Mouse (Mus musculus) kidney, postnatal 0 days (tissue): Measurements from ENCODE around the gene Zbtb32. TPM values are rescaled to one million over a fixed set of nuclear protein-coding genes. Genes with fewer than 3 reads are reported as not detected.

Source experiments
- ATAC-seq: fragments of 200-750 bp; cut with Nextera tagmentation; replicated peaks from 2 replicates; pipeline ENCODE4 v1.8.0; 2017; ENCODE audit warnings: low read depth, moderate number of reproducible peaks, moderate TSS enrichment, moderate library complexity; ENCODE audit not compliant: low FRiP score
- DNase-seq: peaks from one replicate; pipeline ENCODE4 v3.0.0-alpha.2; 2016; ENCODE audit warnings: low spot score
- H3K27ac ChIP-seq: fragments of 300-500 bp; sonication (generic); 2 replicates; pipeline ENCODE4 v1.5.1; 2014; ENCODE audit warnings: mild to moderate bottlenecking
- H3K27me3 ChIP-seq: fragments of 300-500 bp; sonication (generic); 2 replicates; pipeline ENCODE4 v1.6.1; 2014; ENCODE audit warnings: low read length, mixed read lengths; ENCODE audit not compliant: insufficient read depth
- H3K36me3 ChIP-seq: fragments of 300-500 bp; sonication (generic); 2 replicates; pipeline ENCODE4 v1.6.1; 2014; ENCODE audit warnings: low read length, mixed read lengths; ENCODE audit not compliant: insufficient read depth
- H3K4me1 ChIP-seq: fragments of 300-500 bp; sonication (generic); replicated peaks from 2 replicates; pipeline ENCODE4 v1.6.1; 2014; ENCODE audit warnings: antibody characterized with exemption, low read length, mixed read lengths; ENCODE audit not compliant: insufficient read depth
- H3K4me2 ChIP-seq: fragments of 300-500 bp; sonication (generic); 2 replicates; pipeline ENCODE4 v1.6.1; 2014; ENCODE audit warnings: mild to moderate bottlenecking, low read length, moderate library complexity, mixed read lengths
- H3K4me3 ChIP-seq: fragments of 300-500 bp; sonication (generic); replicated peaks from 2 replicates; pipeline ENCODE4 v1.5.1; 2014; ENCODE audit warnings: low read depth, low read length
- H3K9ac ChIP-seq: fragments of 300-500 bp; sonication (generic); 2 replicates; pipeline ENCODE4 v1.6.1; 2014; ENCODE audit warnings: low read depth, low read length
- H3K9me3 ChIP-seq: fragments of 300-500 bp; sonication (generic); replicated peaks from 2 replicates; pipeline ENCODE4 v1.6.1; 2016; ENCODE audit warnings: low read length, inconsistent platforms, mixed read lengths
- CTCF ChIP-seq: IDR thresholded peaks from 2 replicates; pipeline ENCODE4 v1.5.1; 2016; ENCODE audit warnings: antibody characterized with exemption, low read depth, mild to moderate bottlenecking, moderate library complexity
- WGBS: fragments of 180-500 bp; shearing (Covaris S2); extraction: QIAGEN DNeasy Blood & Tissue Kit; methylation state at CpG from one replicate; pipeline ENCODE4 v1.1.7; 2014; 5-methylcytosine and 5-hydroxymethylcytosine counted together
- polyA plus RNA-seq: library from polyadenylated mRNA; unstranded; fragments of >200 nt; fragmentation: Nextera tagmentation; extraction: Ambion mirVana; gene quantifications from 2 replicates; pipeline ENCODE4 v1.2.1, GENCODE M21; 2015

Zbtb32 gene
- polyA plus RNA-seq, 1 experiment from 2014 or later: 1.6 TPM

DNA sequence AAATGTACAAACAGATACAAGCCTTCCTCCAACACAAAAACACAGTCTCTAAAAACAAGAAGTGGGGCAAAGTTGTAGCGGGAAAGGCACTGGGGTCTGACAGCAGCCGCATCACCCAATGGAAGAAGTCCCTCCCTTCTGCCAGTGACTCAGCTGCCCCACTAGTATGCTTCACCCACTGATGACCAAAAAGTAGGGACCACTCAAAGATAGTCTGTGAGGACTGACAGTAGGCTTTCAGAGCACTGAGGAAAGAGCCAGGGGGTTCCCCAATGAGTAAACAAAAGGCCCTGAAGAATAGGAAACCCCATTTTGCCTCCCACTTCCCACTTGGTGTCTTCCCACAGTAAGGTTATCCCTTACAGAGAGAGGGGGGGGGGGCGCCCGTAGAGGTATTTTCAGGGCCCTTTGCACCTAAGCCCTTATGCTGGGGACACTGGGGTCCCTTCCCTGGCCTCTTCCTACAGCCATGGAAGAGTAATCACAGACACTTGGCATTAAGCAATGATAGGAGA lies 4.1 kb downstream of the Zbtb32 start:
- WGBS: 80% methylated on average over 3 of the region's 4 CpGs
- no peak for TF ChIP-seq CTCF

DNA sequence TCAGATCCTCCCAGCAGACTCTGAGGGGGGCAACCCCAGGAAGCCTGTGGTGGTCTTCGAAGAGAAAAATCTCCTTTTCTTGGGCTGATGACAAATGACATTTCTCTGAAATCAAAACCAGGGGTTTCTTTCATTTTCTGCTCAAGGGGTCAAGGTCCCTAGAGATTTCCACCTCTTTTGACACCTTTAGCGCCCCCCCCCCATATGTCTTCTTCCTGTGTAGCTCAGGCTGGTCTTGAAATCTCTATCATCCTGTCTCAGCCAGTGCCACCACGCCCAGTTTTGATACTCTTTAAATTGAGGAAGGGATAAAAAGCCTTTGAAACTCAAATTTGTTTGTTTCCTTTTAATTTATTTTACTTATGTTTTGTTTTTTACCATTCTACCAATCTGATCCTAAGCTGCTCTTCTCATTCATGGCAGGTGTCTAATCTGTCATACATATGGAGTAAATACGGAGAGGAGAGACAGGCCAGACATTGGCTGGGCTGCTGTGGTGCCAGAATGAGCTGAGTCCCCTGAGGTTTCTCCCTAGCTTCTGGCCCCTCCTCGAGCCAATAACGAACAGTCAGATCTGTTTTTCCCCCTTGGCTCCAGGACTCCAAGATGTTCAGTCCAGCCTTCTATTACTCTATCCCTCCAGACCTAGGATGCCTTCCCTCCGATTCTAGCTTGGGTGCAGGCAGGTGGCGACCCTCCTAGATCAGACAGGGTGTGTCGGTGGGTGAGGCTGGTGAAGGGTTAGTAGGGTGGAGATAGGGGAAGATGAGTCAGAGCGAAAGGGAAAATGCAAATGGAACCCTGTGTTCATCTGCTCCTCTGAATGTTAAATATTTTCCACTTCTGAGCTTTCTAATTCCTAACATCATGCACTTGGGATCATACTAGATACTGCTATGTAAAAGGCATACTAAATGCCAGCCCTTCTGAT lies 4.9 kb downstream of the Zbtb32 start:
- H3K27ac ChIP-seq: no peak overlapping the region
- H3K36me3 ChIP-seq: no peaks in the 10 kb centered on the region
- no peak overlapping the region for H3K4me2 ChIP-seq
- ATAC-seq: no peak
- H3K4me1 ChIP-seq: peaks cover 6% of the 10 kb centered on the region
- no peaks in the 10 kb centered on the region for H3K9me3 ChIP-seq
- no peak for DNase-seq
- no peak overlapping the region for H3K9ac ChIP-seq
- H3K27me3 ChIP-seq: no peaks in the 10 kb centered on the region
- TF ChIP-seq CTCF: no peak
- H3K4me3 ChIP-seq: no peak overlapping the region
- 74% methylated on average over 10 of the region's 10 CpGs for WGBS

More for the DNA sequence above, 4.1 kb downstream of the Zbtb32 start:
- Histone ChIP-seq H3K9ac (no peak overlapping the region), H3K4me2 (no peak overlapping the region), H3K4me1 (peaks cover 6% of the 10 kb centered on the region), H3K27me3 (no peaks in the 10 kb centered on the region), H3K36me3 (no peaks in the 10 kb centered on the region), H3K27ac (no peak overlapping the region), H3K9me3 (no peaks in the 10 kb centered on the region), H3K4me3 (no peak overlapping the region)
- DNase-seq: no peak
- no peak for ATAC-seq

DNA sequence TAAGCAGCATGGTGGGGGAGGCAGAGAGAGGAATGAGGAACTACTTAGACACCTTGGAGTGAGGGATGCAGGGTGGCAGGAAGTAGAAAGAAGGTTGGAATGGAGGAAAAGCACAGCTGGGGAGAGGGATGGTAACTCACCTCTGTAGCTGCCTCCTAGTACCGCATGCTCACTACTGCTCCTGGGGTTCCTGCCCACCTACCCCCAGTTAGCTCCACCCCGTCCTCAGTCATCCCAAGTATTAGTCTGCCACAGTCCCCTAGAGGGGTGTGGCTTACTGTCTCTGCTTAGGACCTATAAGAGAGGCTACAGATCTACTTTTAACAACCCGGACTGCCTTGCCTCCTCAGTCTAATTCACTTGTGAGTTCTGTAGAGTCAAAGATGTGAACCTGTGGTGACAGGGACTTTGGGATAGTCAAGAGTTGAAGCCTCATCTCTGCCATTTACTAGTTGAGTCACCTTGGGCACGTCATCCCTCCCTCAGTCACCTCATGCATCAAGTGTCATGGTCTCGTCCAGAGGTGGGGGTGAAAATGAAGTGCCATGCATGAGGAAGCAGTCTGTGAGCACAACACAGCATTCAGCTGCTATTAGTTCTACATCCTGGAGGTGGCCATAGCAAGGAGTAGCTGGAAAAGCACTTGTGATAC lies 5.8 kb downstream of the Zbtb32 start:
- WGBS: 35% methylated on average over 5 of the region's 5 CpGs
- TF ChIP-seq CTCF: peak; percentile 23; the same call in 1 of the 2 replicates

DNA sequence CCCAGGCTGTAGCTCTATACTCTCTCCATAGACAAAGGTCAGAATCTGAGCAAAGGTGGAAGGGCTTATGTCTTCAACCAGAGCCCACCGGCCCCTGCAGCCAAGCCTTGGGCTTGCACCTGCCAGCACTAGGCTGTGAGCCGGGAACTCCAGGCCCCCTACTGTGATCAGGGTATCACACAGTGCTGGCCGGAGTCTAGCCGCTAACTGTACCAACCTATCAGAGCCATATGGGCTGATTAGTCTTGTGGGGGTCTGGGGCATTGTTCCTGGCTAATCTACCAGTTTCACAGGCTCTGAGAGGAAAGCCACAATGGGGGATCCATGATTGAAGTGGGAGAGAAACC lies 7.1 kb downstream of the Zbtb32 start:
- H3K27ac ChIP-seq: no peak overlapping the region
- no peak overlapping the region for H3K4me2 ChIP-seq
- no peak for TF ChIP-seq CTCF
- no peaks in the 10 kb centered on the region for H3K27me3 ChIP-seq
- H3K9ac ChIP-seq: no peak overlapping the region
- DNase-seq (no peak), ATAC-seq (no peak)
- WGBS: 76% methylated on average over 4 of the region's 4 CpGs
- H3K4me3 ChIP-seq: no peak overlapping the region
- no peaks in the 10 kb centered on the region for H3K9me3 ChIP-seq
- H3K4me1 ChIP-seq: peaks cover 12% of the 10 kb centered on the region
- peaks cover 3% of the 10 kb centered on the region; the same call in 1 of the 2 replicates for H3K36me3 ChIP-seq

More for the DNA sequence above, 5.8 kb downstream of the Zbtb32 start:
- H3K9ac ChIP-seq: no peak overlapping the region
- no peaks in the 10 kb centered on the region for H3K36me3 ChIP-seq
- H3K27me3 ChIP-seq: no peaks in the 10 kb centered on the region
- H3K9me3 ChIP-seq: no peaks in the 10 kb centered on the region
- no peak overlapping the region for H3K4me3 ChIP-seq
- H3K4me1 ChIP-seq: peaks cover 6% of the 10 kb centered on the region
- H3K4me2 ChIP-seq: no peak overlapping the region
- no peak overlapping the region for H3K27ac ChIP-seq
- no peak for ATAC-seq
- no peak for DNase-seq

DNA sequence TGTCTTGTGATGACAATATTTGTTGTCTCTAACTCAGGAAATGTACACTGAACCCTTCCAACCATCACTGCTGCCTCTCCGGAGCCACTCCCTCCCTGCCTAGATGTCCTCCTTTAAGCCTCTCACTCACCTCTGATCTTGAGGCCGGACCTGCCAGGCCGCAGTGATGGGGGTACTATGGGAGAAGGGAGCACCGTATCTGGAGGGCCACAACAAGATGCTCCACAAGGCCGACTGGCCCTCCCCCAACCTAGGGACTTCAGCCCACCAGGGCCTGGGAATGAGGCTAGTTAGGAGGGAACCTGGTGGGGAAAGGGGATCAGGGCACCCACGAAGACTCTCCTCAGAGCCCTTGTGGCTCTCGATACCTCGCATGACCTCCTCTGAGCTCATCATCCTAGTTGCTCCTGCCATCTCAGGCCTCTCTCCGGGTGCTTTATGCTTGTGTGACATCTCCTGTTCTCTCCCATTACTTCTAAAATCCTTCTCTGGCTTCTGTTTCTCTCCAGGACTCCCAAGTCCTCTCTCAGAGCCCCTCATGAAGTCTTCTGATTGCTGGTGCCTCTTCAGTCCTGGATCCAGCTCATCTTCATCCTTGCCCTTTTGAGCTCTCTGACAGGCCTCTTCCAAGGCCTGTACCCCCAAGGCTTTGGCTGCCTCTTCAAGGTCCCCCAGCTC lies 7.6 kb downstream of the Zbtb32 start:
- no peak overlapping the region for H3K4me3 ChIP-seq

More for the DNA sequence above, 7.6 kb downstream of the Zbtb32 start:
- WGBS: 86% methylated on average over 9 of the region's 9 CpGs
- H3K4me2 ChIP-seq: no peak overlapping the region
- no peaks in the 10 kb centered on the region for H3K9me3 ChIP-seq
- peaks cover 12% of the 10 kb centered on the region for H3K4me1 ChIP-seq
- DNase-seq (no peak), ATAC-seq (no peak)
- H3K27ac ChIP-seq: no peak overlapping the region
- H3K9ac ChIP-seq: 0 out of 2 replicates have a peak overlapping the region, but pooled peaks have one; percentile 5
- H3K36me3 ChIP-seq: peaks cover 8% of the 10 kb centered on the region; the same call in 1 of the 2 replicates
- H3K27me3 ChIP-seq: no peaks in the 10 kb centered on the region
- TF ChIP-seq CTCF: no peak
